ENCODE assay signal across 18 mouse cellular contexts in genomic region chr9:16074116-16074515, GRCm38 (mm10).
DNase-seq lines count a peak whose midpoint lies in the region; ATAC-seq lines count a peak whose summit lies in the region.
"Had no signal": no experiment of that assay in that cellular context is flagged by ENCODE, and none has a peak within 500 bp of the region (broad histone marks: within the 10 kb centered on the region; RNA-seq: fewer than 3 reads in every experiment).

No protein-coding gene starts in this region.

- peak; percentile 0 for DNase-seq in heart, adult 8-10 months (ENCODE audit: low spot score)
- DNase-seq in heart, postnatal 4 days: no peak
- no peak for DNase-seq in neural tube, embryonic 10.5 days (ENCODE audit: extremely low spot score, low spot score)
- peak; percentile 17 for DNase-seq in adrenal gland, postnatal 14 days
- DNase-seq in urinary bladder, adult 2 months (ENCODE audit: low spot score): no peak
- DNase-seq: cerebellum, adult 11-12 months; cerebellum, postnatal 25 days; gastrocnemius, postnatal 10 days; heart, adult 18-20 months; heart, postnatal 14 days; kidney, adult 18-20 months had no signal

- H3K4me1 ChIP-seq in neural tube, embryonic 15.5 days: no peaks in the 10 kb centered on the region
- H3K4me1 ChIP-seq: embryonic facial prominence, embryonic 12.5 days; heart, embryonic 15.5 days; intestine, embryonic 15.5 days had no signal

- no peaks in the 10 kb centered on the region for H3K27me3 ChIP-seq in neural tube, embryonic 15.5 days (replicated peaks)
- H3K27me3 ChIP-seq: embryonic facial prominence, embryonic 12.5 days; heart, embryonic 15.5 days; intestine, embryonic 15.5 days had no signal

- H3K4me2 ChIP-seq in neural tube, embryonic 15.5 days: no peak overlapping the region
- H3K4me2 ChIP-seq: embryonic facial prominence, embryonic 12.5 days; forebrain, embryonic 12.5 days; heart, embryonic 11.5 days; heart, embryonic 15.5 days; intestine, embryonic 15.5 days had no signal

- H3K4me3 ChIP-seq in neural tube, embryonic 15.5 days (replicated peaks): no peak overlapping the region
- H3K4me3 ChIP-seq: embryonic facial prominence, embryonic 12.5 days; forebrain, embryonic 12.5 days; heart, embryonic 15.5 days; intestine, embryonic 15.5 days had no signal

- no peaks in the 10 kb centered on the region for H3K36me3 ChIP-seq in neural tube, embryonic 15.5 days
- H3K36me3 ChIP-seq: embryonic facial prominence, embryonic 12.5 days; forebrain, embryonic 12.5 days; heart, embryonic 15.5 days; intestine, embryonic 15.5 days had no signal

- H3K9me3 ChIP-seq in neural tube, embryonic 15.5 days (replicated peaks): no peaks in the 10 kb centered on the region
- H3K9me3 ChIP-seq: embryonic facial prominence, embryonic 12.5 days; forebrain, embryonic 12.5 days; heart, embryonic 15.5 days; intestine, embryonic 15.5 days had no signal

- WGBS in neural tube, embryonic 15.5 days: 29% methylated on average over 6 of the region's 6 CpGs

- H3K27ac ChIP-seq in neural tube, embryonic 15.5 days (replicated peaks): 0 out of 2 replicates have a peak overlapping the region, but pooled peaks have one; percentile 1
- H3K27ac ChIP-seq: embryonic facial prominence, embryonic 12.5 days; forebrain, embryonic 12.5 days; heart, embryonic 15.5 days; intestine, embryonic 15.5 days had no signal

- H3K9ac ChIP-seq in neural tube, embryonic 15.5 days (replicated peaks): no peak overlapping the region
- H3K9ac ChIP-seq: embryonic facial prominence, embryonic 12.5 days; forebrain, embryonic 12.5 days; heart, embryonic 15.5 days; intestine, embryonic 15.5 days had no signal

- no peak for ATAC-seq in neural tube, embryonic 15.5 days (ENCODE audit: low FRiP score)
- ATAC-seq: forebrain, embryonic 16.5 days; intestine, embryonic 15.5 days had no signal

Comparison
In these comparisons a context has a peak if more than half of its experiments do, and no peak if none do; other contexts are left out.
1. DNase-seq: peak in heart, adult 8-10 months (single experiment) and adrenal gland, postnatal 14 days (single experiment); none in heart, postnatal 4 days (single experiment), neural tube, embryonic 10.5 days (single experiment) and urinary bladder, adult 2 months (single experiment).